Mouse (Mus musculus) forebrain, embryonic 12.5 days (tissue): ENCODE results near the gene Srd5a1. TPM values are rescaled to one million over a fixed set of nuclear protein-coding genes. Genes with fewer than 3 reads are reported as not detected.

Experiments used
- ATAC-seq: fragments of 200-750 bp; cut with Nextera tagmentation; 2 replicates; pipeline ENCODE4 v1.8.0; 2017; ENCODE audit warnings: moderate TSS enrichment; ENCODE audit not compliant: low FRiP score
- H3K27ac ChIP-seq: fragments of 300-500 bp; sonication (generic); 2 replicates; pipeline ENCODE4 v1.5.1; 2016; ENCODE audit warnings: mild to moderate bottlenecking
- H3K27me3 ChIP-seq: fragments of 300-500 bp; sonication (generic); 2 replicates; pipeline ENCODE4 v1.6.1; 2016; ENCODE audit warnings: mild to moderate bottlenecking
- H3K36me3 ChIP-seq: fragments of 300-500 bp; sonication (generic); replicated peaks from 2 replicates; pipeline ENCODE4 v1.6.1; 2016; ENCODE audit warnings: mild to moderate bottlenecking
- H3K4me1 ChIP-seq: fragments of 300-500 bp; sonication (generic); 2 replicates; pipeline ENCODE4 v1.6.1; 2016
- H3K4me2 ChIP-seq: fragments of 300-500 bp; sonication (generic); 2 replicates; pipeline ENCODE4 v1.6.1; 2016; ENCODE audit warnings: mild to moderate bottlenecking, moderate library complexity
- H3K4me3 ChIP-seq: fragments of 300-500 bp; sonication (generic); replicated peaks from 2 replicates; pipeline ENCODE4 v1.5.1; 2016; ENCODE audit warnings: mild to moderate bottlenecking
- H3K9ac ChIP-seq: fragments of 300-500 bp; sonication (generic); 2 replicates; pipeline ENCODE4 v1.6.1; 2016; ENCODE audit warnings: mild to moderate bottlenecking
- H3K9me3 ChIP-seq: fragments of 300-500 bp; sonication (generic); 2 replicates; pipeline ENCODE4 v1.6.1; 2016
- WGBS: fragments of 180-500 bp; shearing (Covaris S2); methylation state at CpG from one replicate; pipeline ENCODE4 v1.1.7; 2016; 5-methylcytosine and 5-hydroxymethylcytosine counted together
- polyA plus RNA-seq: library from polyadenylated mRNA; unstranded; fragments of >200 nt; fragmentation: Nextera tagmentation; extraction: Ambion mirVana; gene quantifications from 2 replicates; pipeline ENCODE4 v1.2.1, GENCODE M21; 2016

The Srd5a1 gene
- polyA plus RNA-seq, 1 experiment from 2014 or later, result 21.8 TPM

GRCm38 (mm10) chr13:69547488-69548180 lies 63.6 kb downstream of the Srd5a1 start:
- H3K27ac ChIP-seq, result no peak overlapping the region
- H3K27me3 ChIP-seq, result peaks cover 19% of the 10 kb centered on the region
- peaks cover 14% of the 10 kb centered on the region for H3K4me1 ChIP-seq
- no peak overlapping the region for H3K4me3 ChIP-seq
- no peak for ATAC-seq
- H3K4me2 ChIP-seq, result no peak overlapping the region
- H3K9me3 ChIP-seq, result no peaks in the 10 kb centered on the region
- WGBS, result 60% methylated on average over 16 of the region's 16 CpGs
- H3K9ac ChIP-seq, result no peak overlapping the region
- no peaks in the 10 kb centered on the region for H3K36me3 ChIP-seq

- 21% methylated on average over 3 of the region's 3 CpGs for WGBS
- peaks cover 16% of the 10 kb centered on the region for H3K4me1 ChIP-seq
- no peaks in the 10 kb centered on the region for H3K9me3 ChIP-seq
- H3K27me3 ChIP-seq, result peaks cover 19% of the 10 kb centered on the region
- peak; percentile 53; the same call in 1 of the 2 replicates for ATAC-seq
- H3K27ac ChIP-seq, result no peak overlapping the region
- no peak overlapping the region for H3K9ac ChIP-seq
- no peak overlapping the region for H3K4me2 ChIP-seq
- no peaks in the 10 kb centered on the region for H3K36me3 ChIP-seq
- no peak overlapping the region for H3K4me3 ChIP-seq
Observed at GRCm38 (mm10) chr13:69545019-69545418, 66.2 kb downstream of the Srd5a1 start.

DNA sequence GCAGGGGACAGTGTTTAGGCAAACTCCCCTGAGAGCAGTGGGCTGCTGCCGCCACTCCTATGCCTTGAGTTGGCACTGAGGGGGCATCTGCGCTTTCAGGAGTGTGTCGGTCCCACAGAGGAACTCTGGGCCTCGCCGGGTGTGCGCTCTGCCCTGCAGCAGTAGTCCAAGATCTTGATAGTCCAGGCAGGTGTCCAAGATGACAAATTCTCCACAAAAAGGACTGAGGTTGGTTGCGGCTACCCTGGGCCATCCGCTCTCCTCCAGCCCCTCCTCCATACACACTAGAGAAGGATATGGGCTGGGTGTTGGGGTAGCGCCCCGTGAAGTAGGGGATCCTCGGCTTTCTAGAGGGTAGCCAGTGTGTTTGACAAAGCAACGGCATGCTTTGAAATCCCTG lies 67.6 kb downstream of the Srd5a1 start:
- no peak overlapping the region for H3K27ac ChIP-seq
- H3K4me1 ChIP-seq, result peaks cover 22% of the 10 kb centered on the region
- no peak for ATAC-seq
- no peaks in the 10 kb centered on the region for H3K36me3 ChIP-seq
- no peak overlapping the region for H3K4me3 ChIP-seq
- no peak overlapping the region for H3K9ac ChIP-seq
- no peaks in the 10 kb centered on the region for H3K9me3 ChIP-seq
- 54% methylated on average over 12 of the region's 12 CpGs for WGBS
- peaks cover 24% of the 10 kb centered on the region for H3K27me3 ChIP-seq
- no peak overlapping the region; the same call in 1 of the 2 replicates for H3K4me2 ChIP-seq

DNA sequence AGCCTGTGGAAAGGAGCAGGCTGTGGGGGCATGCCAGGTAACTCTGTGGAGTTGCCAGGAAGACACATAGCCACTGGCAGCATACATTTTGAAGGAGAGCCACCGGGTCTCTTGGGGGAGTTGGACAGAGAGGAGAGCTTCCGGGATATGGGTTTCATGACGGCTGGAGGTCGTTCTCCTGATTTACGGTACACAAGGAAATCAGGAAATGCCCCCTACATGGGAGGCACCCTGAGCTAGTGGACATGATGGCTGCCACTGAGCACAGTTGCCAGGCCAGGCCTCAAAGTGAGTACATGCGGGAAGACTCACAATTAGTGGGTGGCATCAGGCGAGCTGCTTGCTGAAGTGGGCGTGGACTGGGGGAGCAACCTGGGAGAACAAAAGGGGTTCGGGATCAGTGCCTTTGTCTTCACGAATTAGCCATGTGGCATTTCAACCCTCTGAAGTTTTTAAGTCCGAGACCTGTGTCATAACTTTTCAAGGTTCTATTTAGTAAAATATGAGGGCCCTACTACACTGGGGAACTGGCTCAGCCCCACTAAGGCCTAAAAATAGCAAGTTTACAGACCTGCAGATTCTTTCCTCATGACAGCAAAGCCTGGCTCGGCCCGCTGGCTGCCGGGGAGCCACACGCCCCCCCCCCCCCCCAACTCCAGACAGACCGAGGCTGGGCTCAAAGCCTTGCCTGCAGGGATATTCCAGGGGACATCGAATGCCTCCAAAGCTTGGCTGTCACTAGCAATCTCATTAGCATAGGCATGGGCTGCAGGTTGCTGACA lies 68.5 kb downstream of the Srd5a1 start:
- Histone ChIP-seq H3K4me3 (no peak overlapping the region), H3K4me1 (peaks cover 29% of the 10 kb centered on the region), H3K36me3 (no peaks in the 10 kb centered on the region), H3K27me3 (peaks cover 24% of the 10 kb centered on the region), H3K9me3 (no peaks in the 10 kb centered on the region), H3K9ac (no peak overlapping the region), H3K4me2 (no peak overlapping the region), H3K27ac (no peak overlapping the region)
- WGBS, result 31% methylated on average over 17 of the region's 17 CpGs
- ATAC-seq, result no peak

DNA sequence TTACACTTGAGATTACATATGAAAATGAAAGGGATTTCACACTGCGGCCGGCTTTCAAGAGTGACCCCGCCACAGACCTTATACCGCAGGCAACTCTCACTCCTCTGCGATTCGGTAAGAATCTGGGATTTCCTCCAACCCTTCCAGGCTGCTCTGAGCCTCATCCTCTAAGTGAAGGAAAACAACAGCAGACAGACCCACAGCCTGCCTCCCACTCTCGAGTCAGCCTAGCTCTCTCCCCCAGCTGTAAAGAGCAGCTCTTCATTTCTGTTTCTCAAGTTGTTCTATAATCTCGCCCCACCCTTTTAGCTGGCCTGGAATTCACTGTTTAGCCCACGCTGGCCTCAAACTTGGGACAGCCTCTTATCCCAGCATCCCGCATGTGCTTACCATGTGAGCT lies 69.5 kb downstream of the Srd5a1 start:
- no peak overlapping the region for H3K4me2 ChIP-seq
- no peak overlapping the region for H3K9ac ChIP-seq
- H3K27ac ChIP-seq, result no peak overlapping the region
- peaks cover 29% of the 10 kb centered on the region for H3K4me1 ChIP-seq
- no peak for ATAC-seq
- H3K27me3 ChIP-seq, result peaks cover 24% of the 10 kb centered on the region
- no peak overlapping the region for H3K4me3 ChIP-seq
- WGBS, result 78% methylated on average over 10 of the region's 10 CpGs
- no peaks in the 10 kb centered on the region for H3K36me3 ChIP-seq
- no peaks in the 10 kb centered on the region for H3K9me3 ChIP-seq

GRCm38 (mm10) chr13:69541209-69541608 lies 70.0 kb downstream of the Srd5a1 start:
- 94% methylated on average over 6 of the region's 6 CpGs for WGBS
- H3K4me2 ChIP-seq, result no peak overlapping the region
- peaks cover 24% of the 10 kb centered on the region for H3K27me3 ChIP-seq
- H3K4me1 ChIP-seq, result peaks cover 29% of the 10 kb centered on the region
- no peak overlapping the region for H3K4me3 ChIP-seq
- H3K9me3 ChIP-seq, result no peaks in the 10 kb centered on the region
- H3K36me3 ChIP-seq, result no peaks in the 10 kb centered on the region
- H3K27ac ChIP-seq, result no peak overlapping the region
- no peak for ATAC-seq
- no peak overlapping the region for H3K9ac ChIP-seq

DNA sequence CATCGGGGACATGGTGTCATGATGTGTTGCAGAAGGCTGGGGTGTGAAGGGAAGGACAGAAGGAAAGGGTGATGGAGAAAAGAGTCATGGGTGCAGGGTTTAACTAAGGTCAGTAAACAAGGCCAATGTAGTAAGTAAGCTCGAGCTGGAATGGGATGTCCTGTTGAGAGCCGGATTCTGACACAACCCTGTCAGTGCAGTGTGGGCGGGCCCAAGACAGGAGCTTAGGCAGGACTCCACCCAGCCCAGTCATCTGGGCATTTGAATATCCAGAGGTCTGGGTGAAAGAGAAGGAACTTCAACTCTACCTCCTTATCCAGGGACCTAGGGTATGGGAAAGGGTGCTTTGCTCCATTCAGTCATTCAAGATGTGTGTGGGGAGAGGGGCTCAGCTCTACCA lies 72.9 kb downstream of the Srd5a1 start:
- Histone ChIP-seq H3K4me2 (no peak overlapping the region), H3K4me1 (peaks cover 32% of the 10 kb centered on the region), H3K9me3 (no peaks in the 10 kb centered on the region), H3K27ac (no peak overlapping the region), H3K36me3 (no peaks in the 10 kb centered on the region), H3K4me3 (no peak overlapping the region), H3K9ac (no peak overlapping the region), H3K27me3 (peaks cover 7% of the 10 kb centered on the region; the same call in 1 of the 2 replicates)
- ATAC-seq, result no peak
- WGBS, result 26% methylated on average over 4 of the region's 4 CpGs

DNA sequence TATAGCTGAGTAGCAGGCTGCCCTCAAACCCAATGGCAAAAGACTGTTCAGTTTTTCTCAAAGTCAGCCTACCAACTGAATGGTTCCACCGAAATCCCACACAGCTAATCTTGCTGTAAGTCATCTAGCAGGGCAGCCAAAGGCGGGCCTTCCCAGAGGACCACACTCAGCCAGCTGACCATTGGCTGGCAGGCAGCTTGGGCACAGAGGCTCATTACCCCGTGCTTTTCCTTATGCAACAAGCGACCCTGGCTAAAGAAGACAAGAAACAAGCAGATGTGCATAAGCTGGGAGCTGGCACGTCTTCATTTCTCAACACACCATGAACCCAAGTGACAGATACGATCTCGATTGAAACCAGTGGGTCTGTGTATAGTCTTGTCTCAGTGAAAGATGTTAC lies 73.9 kb downstream of the Srd5a1 start:
- peaks cover 5% of the 10 kb centered on the region; the same call in 1 of the 2 replicates for H3K27me3 ChIP-seq
- no peaks in the 10 kb centered on the region for H3K36me3 ChIP-seq
- H3K4me2 ChIP-seq, result no peak overlapping the region
- H3K27ac ChIP-seq, result no peak overlapping the region
- 79% methylated on average over 7 of the region's 7 CpGs for WGBS
- H3K4me1 ChIP-seq, result peaks cover 30% of the 10 kb centered on the region
- no peaks in the 10 kb centered on the region for H3K9me3 ChIP-seq
- H3K4me3 ChIP-seq, result no peak overlapping the region
- no peak for ATAC-seq
- H3K9ac ChIP-seq, result no peak overlapping the region

- H3K27ac ChIP-seq, result no peak overlapping the region
- no peaks in the 10 kb centered on the region for H3K9me3 ChIP-seq
- no peak for ATAC-seq
- peak overlapping the region; percentile 95; the same call in 1 of the 2 replicates for H3K9ac ChIP-seq
- H3K4me2 ChIP-seq, result peak overlapping the region; percentile 87
- H3K4me1 ChIP-seq, result peaks cover 43% of the 10 kb centered on the region
- H3K4me3 ChIP-seq, result no peak overlapping the region
- no peaks in the 10 kb centered on the region for H3K36me3 ChIP-seq
- H3K27me3 ChIP-seq, result 0 out of 2 replicates have a peak, but pooled peaks cover 5% of the 10 kb centered on the region
- WGBS, result 87% methylated on average over 4 of the region's 4 CpGs
Observed at GRCm38 (mm10) chr13:69536021-69536420, 75.2 kb downstream of the Srd5a1 start.

GRCm38 (mm10) chr13:69534654-69535551 lies 76.3 kb downstream of the Srd5a1 start:
- peak overlapping the region; percentile 95 for H3K9ac ChIP-seq
- H3K36me3 ChIP-seq, result peaks cover 8% of the 10 kb centered on the region
- peak overlapping the region; percentile 96 for H3K4me3 ChIP-seq
- 0 out of 2 replicates have a peak, but pooled peaks cover 5% of the 10 kb centered on the region for H3K27me3 ChIP-seq
- peak overlapping the region; percentile 87 for H3K4me2 ChIP-seq
- peaks cover 54% of the 10 kb centered on the region for H3K4me1 ChIP-seq
- no peaks in the 10 kb centered on the region for H3K9me3 ChIP-seq
- under 1% methylated on average over 86 of the region's 86 CpGs for WGBS
- ATAC-seq, result peak; percentile 95
- H3K27ac ChIP-seq, result peak overlapping the region; percentile 95

- H3K4me2 ChIP-seq, result peak within 1 kb of the TSS; percentile 87
- H3K9me3 ChIP-seq, result no peaks in the 10 kb centered on the region
- H3K27me3 ChIP-seq, result 0 out of 2 replicates have a peak, but pooled peaks cover 3% of the 10 kb centered on the region
- H3K27ac ChIP-seq, result peak within 1 kb of the TSS; percentile 95
- peaks cover 14% of the 10 kb centered on the region for H3K36me3 ChIP-seq
- under 1% methylated on average over 33 of the region's 57 CpGs for WGBS
- peak; percentile 85 for ATAC-seq
- H3K4me1 ChIP-seq, result peaks cover 56% of the 10 kb centered on the region
- H3K9ac ChIP-seq, result peak within 1 kb of the TSS; percentile 95
- H3K4me3 ChIP-seq, result peak within 1 kb of the TSS; percentile 96
Observed at GRCm38 (mm10) chr13:69534334-69534653, 76.9 kb downstream of the Srd5a1 start, which contains the start of gene Tent4a. Gene Tent4a, minus strand, starts transcription at chr13:69534617.
